Mouse (Mus musculus) layer of hippocampus, adult 11-12 months (tissue): ENCODE results near the gene Cdc42ep3.
A peak's percentile ranks its signal among the peaks of the same experiment; 100 is the strongest.

Experiments used
- DNase-seq: peaks from one replicate; pipeline ENCODE4 v3.0.0; 2022; ENCODE audit warnings: low spot score

The Cdc42ep3 gene

DNA sequence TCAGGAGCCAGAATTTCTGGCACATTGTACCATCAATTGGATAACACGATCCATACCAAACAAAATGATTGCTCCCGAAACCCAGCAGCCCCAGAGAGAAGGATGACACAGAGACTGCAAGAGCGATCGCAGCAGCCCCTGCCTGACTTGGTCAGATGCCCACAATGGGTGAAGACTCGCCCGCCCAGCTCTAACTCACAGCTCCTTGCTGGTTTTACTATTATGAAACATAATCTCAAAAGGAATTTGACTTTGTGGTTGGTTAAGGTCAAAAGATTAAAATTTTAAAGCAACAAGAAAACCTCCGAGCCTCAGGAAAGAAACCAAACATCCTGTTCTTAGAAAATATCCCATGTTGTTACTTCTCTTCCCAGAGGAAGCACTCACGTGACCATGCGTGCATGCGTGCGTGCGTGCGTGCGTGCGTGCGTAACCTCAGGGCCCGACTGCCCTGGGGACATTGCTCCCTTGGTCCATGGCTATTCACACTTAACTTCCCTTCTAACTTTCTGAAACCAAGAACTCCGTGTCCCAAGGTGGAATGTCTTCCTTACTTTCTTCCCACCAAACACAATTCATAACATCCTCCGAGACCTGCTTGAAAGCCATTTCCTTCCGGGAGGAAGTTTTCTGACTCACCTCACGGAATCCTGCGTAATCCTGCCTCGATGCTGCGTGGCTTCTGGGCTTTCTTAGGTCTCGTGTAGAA is 9.7 kb downstream of the Cdc42ep3 start:
- DNase-seq, result no peak

DNA sequence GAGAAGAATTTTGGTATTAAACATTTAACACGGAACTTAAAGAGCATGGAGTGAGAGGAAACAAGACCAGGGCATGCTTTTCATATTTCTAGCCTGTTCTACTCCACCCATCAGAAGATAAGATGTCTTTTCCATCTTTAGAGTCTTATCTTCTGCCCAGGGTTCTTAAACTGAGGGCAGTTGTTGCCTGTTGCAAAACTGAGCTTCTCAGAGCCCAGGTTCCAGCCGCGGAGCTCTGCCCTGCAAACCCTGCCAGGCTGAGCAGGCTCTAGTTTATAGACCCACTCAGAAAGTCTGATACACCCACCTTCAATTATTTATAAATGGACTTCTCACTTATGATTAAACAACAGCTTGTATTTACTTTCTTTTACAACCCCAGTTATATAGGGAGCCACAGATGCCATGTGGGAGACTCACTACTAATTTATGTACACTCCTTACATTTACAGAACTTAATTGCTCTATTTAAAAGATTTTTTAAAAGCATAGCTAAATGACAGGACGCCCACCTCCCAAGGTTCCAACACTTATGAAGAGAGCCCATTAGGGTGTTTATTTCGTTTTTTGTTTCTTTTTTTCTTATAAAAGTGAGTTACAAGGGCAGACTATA is 11.5 kb downstream of the Cdc42ep3 start:
- DNase-seq, result no peak

DNA sequence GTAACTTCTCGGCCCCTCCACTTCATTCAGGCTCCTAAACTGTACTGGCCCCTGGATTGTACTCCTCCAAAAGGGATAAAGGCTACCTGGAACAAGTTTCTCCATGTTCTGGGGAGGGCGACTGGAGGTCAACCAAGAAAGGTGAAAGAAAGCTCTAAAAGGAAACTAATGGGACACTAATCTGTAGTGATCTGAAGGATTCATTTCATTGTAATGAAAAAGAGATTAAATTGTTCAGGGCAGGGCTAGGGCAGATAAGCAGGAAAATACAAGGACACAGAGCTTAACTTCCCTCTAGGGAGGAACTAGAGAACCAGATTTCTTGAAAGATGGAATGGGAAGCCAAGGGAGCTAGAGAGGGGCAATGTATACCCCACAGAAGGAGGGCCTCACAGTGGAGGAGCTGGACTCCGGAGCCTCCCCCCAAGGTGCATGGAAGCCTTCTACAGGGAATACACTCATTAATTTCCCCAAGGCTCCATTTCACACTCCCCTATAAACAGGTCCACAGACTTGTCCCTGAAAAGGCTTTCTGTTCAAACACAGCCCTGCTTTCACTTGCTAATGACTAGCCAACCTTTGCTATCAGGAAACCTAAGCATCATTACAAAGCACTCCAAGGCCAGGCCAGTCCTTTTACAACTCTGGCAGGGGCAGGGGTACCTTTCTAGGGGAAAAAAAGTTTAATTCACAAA is 12.1 kb downstream of the Cdc42ep3 start:
- DNase-seq, result no peak

DNA sequence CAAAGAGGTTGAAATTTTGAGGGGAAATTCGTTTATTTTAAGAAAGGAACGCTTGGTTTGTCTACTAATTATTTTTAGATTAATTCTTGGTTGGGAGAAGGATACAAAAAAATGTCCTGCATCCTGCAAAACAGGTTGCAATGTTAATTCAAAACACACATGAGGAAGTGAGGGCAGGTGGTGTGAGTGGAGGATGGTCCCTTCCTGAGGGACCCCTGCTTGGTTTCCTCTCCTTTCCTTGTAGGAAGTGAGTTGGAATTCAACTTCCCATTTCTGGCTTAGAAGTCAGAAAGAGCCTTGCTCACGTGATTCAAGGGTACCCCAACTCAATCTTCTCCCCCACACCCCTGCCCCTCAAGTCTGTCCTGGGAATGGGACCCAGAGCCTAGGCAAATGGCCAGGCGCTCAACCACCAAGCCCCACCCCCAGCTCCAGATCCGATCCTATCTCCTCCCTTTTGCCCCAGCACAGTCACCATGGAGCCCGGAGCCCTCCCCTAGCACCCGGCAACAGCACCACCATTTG is 12.9 kb downstream of the Cdc42ep3 start:
- DNase-seq, result no peak

DNA sequence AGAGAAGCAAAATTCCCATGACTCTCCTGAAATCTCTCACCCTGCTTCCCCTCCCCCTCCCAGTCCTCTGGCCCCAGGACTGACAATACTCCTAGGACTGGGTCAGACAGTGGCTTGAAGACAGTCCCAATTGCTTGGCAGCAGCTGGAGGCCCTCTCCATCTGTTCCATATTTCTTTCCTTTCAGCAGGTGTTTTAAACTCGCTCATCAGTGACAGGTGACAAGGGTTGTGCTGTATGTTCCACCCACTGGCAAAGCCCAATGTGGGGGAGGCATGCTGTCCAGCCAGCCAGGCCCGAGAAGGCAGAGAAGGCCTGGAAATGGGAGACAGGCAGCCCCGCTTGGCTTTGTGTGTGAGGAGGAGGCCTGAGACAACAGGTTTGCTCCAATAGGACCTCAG is 17.4 kb downstream of the Cdc42ep3 start:
- DNase-seq, result no peak

DNA sequence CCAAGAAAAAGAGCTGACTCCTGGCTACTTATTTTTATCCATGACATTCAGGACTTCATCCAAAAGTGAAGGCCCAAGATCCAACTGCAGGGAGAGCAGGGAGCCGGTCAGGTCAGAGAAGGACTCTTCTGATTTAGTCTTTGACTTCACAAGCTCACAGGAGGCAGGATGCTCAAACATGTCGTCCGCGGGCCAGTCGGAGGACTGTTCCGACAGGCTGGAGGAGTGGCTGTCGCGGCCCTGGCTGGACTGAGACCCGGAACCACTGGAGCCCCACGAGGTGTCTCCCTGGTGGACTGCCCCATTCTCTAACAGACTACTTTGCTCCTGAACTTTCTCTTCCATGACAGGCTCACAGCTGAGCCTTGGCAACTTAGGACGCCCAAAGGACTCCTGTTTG is 20.2 kb downstream of the Cdc42ep3 start:
- no peak for DNase-seq

DNA sequence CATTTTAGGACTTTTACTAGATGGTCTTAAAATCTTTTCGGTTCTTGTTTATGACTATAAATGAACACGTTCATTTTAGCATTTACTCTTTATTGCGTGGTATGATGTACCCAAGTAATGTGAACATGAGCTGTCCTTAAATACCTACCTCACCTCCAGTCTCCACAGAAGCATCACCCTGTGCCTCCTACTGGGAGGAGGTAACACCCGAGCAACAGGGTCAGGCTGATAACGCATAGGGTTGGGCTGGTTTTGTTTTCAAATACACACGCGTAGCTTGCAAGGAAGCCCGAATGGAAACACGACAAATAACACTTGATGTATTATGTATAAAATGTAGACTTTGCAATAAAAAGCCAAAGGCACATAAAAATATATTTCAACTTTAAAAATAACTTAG is 21.2 kb downstream of the Cdc42ep3 start:
- DNase-seq, result no peak

DNA sequence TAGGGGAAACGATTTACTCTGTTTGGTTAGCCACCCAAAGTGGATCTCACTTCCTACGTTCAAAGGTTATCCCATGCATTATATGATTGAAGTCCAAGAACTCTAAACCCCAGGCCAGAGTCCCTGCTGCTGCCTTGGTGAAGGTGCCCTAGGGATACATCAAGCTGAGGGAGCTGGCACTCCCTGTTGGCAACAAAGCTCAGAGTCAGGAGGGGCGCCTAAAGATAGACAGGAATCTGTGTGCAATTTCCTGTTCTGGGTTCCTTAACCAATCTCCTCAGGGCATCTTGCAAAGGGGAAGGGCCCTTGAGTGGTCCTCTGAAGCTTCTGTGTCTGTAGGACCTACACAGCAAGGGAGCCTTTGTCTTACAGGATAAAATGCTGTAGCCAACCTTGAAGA is 22.0 kb downstream of the Cdc42ep3 start:
- DNase-seq, result no peak

DNA sequence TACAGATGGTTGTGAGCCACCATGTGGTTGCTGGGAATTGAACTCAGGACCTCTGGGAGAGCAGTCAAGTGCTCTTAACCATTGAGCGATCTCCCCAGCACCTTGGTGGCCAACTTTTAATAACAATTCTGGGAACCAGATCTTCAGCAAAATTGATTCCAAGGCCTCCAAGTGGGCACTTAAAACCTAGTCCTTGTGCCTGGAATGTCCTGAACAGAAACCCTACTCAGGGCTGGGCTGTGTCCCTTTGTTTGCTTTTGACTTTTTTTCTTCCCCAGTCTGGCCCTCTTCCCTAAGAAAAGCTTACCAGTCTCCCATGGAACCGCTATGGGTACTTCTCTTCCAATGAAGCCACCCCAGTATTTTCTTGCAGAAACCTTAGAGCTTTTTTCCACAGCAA is 24.5 kb downstream of the Cdc42ep3 start:
- DNase-seq, result no peak

DNA sequence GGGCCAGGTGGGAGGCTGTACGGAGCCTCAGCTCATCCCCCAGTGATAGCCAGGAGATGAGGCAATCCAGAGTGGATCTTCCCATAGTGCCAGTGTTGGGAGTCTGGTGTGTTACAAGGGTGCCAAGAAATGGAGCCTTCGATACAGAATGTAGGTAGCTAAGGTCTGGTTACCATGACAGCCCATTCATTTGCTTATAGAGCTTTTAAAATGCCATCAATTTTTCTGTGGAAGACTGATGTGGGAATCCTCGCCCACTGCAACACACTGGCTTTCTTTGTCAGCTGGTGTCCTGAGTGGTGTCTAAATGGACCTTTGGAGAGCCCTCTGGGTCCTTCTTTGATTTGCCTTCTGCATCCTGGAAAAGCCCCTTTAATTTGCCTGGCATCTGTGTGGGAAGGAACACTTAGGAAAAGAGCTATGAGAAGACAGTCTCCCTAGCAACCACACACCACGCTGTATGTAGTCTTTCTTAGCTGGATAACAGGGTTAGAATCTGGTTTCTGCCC is 28.0 kb downstream of the Cdc42ep3 start:
- peak; percentile 39 for DNase-seq

DNA sequence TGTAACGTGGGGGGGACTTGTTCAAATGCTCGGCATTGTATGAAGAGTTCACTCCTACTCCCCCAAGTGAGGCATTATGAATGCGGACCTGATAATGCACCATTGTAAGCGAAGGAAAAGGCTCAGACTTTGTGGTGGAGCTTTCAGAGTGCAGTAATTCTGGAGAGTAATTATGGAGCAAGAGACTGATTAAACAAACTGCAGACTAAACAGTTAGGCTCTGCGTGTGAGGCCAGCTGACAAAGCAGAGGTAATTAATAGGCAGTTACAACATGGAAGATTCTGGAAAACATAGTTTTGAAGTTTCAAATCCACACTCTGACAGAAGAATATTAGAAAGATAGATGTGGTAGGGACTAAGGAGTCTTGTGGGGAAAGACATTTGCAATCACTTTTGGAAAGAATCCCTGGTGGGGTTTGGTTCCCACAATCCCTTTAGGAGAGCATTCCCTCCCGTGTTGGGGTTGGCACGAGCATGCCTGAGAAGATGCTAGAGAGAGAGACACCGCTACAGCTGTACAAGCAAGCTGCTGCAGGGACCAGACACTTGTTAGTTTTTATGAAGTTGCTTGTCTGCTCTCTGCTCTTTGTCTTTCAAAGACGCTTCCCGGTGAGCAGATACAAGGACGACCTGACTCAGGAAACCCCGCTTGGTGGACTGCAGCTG is 37.7 kb downstream of the Cdc42ep3 start:
- DNase-seq, result no peak

DNA sequence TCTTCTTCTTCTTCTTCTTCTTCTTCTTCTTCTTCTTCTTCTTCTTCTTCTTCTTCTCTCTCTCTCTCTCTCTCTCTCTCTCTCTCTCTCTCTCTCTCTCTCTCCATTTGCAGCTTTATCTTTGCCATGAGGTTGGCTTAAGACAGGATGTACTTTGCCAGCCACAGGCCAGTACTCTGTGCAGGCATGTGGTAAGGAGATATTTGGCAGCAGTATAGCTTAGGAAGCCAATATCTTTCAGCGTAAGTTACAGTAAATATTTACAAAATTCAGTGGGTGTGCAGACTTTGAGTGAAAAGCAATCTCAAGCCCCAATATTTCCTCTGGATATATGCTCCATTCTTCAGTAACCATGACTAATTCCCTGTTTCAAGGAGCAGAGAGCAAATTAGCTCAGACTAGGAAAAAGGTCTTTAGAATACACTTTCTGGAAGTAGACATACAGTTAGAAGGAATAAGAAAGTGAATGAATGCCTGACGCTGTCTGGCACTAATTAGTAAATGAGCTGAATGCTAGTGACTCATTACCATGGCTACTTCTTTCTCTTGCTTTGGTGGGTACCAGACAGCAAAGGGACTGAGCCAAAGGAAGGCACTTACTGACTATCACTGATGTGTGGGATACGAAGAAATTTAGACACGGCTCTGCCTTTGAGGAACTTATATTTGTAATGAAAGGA is 39.3 kb downstream of the Cdc42ep3 start:
- DNase-seq, result no peak

DNA sequence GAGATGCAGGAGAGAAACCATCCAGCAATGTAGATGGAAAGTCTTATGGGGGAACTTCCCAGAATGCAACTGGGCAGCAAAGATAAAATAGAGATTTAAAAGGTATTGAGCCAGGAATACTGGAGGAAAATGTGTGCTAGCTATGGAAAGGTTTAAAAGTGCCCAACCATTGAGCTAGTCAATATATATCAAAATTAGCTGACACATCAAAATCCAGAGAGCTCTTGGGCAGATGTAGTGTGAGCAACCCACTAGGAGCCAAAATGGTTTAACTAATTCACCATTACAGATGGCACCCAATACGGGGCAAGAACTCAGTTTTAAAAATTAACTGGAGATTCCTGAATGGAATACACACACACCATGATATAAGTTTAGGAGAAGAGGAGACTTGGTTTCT is 44.4 kb downstream of the Cdc42ep3 start:
- DNase-seq, result no peak

DNA sequence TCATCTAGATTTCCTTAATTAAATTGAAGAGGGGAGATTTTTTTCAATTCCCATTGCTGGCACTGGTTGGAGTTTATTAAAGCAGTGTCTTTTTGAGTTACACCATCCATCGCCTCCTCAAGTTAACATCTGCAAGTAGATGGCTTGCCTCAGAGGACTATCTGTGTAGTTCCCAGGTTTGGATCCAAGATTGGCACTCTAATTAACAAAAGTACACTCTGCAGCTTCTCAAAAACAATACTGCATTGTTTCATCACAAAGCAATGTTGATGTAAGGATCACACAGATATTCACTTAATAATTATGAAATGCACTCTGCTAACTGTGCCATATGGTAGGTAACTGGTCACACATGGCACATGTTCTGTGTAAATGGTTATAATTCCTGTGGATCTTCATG is 45.4 kb downstream of the Cdc42ep3 start:
- no peak for DNase-seq

DNA sequence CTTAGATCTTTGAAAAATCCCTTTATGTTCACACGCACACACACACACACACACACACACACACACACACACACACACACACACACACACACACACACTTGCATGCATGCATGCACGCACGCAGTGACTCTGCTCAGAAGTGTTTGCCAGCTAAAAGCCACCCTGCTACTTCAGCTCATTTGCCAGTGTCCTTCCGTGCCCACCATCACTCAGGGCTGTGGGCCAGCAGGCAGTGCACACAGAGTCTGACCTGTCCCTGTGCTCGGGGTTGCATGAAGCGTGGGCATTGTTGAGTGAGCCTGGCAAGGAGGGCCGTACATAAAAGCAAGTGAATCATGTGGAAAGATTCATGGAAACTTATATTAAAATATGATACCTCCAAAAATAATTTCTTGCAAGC is 49.2 kb downstream of the Cdc42ep3 start:
- no peak for DNase-seq

DNA sequence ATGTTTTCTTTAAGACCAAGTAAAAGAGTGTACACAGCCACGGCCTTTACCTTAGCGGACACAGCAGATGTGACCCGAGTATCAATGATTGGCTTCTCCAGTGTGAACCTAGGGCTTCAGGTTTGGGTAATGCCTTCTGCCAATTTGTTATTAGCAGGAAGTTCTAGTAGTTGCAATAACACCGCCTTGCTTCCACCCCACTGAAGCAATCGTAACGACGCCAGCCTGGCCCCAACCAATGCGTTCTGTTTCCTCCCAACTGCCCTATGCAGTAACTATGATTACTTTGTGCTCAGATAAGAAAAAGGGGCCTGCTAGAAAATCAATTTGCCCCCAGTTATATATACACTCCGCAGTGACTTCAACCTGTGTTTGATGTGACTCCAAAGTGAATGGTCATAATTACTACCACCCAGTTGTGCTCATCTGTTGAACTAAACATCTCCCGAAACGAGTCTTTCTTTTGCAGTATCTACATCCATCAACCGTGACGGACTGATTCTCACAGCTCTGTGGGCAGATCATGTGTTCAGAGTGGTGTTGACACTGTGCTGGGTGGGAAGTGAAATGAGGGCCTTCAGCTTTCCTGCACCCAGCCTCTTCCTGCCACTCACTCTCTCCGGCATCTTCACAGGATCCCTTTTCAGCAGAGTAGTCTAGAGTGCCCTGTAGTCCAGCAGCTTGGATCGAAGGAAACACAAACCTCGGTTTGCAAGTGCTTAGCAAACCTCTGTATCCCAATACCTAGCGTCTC is 51.0 kb downstream of the Cdc42ep3 start:
- no peak for DNase-seq

DNA sequence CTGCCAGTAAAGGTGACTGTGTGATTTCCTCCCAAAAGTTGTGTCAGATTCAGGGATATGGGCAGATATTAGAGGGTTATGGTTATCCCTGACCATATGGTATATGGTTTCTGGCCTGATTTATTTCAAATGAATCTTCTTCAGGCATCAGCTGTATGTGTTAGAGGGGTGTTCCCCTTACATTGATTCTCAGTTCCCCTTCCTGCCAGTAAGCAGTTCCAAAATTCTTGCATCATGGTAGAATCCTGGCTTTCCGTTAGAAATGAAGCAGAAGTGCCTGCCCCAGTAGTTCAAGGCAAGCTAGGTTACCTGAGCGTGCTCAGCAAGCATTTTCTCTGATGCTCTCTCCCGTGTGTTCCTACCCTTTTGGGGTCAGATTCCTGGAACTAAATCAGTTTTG is 51.7 kb downstream of the Cdc42ep3 start:
- DNase-seq, result no peak

DNA sequence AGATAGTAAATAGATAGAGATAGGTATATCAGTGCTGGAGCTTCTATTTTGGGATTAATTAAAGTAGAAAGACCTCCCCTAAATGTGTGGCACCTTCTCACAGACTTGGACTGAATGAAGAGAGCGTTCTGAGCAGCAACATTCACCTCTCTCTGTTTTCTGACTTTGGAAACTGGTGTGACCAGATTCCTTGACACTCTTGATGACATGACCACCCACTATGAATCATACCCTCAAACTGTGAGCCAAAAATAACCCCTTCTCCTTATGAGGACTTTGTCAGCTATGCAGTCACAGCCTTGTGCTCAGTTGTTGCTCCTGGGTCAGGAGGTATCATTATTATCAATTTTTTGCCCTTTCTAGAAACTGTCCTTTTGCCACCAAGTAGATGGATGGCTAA is 55.0 kb downstream of the Cdc42ep3 start:
- DNase-seq, result no peak

DNA sequence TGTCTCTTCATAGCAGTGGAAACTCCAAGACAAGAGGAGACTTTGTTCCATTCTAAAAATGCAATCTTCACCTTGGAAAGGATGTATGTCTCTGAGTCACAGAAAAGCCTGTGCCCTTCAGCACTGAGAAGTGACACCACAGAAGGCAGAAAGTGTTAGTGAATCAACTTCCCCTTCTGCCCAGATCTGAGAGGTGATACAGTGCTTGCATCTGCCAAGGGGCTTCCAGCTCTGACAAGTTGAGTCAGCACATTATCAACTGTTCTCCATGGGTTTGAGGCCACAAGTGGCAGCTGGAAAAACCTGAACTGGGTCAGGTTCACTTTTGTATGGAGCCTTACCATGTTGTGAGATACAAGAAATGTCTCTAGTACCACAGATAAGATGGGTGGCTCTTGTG is 55.9 kb downstream of the Cdc42ep3 start:
- DNase-seq, result no peak

DNA sequence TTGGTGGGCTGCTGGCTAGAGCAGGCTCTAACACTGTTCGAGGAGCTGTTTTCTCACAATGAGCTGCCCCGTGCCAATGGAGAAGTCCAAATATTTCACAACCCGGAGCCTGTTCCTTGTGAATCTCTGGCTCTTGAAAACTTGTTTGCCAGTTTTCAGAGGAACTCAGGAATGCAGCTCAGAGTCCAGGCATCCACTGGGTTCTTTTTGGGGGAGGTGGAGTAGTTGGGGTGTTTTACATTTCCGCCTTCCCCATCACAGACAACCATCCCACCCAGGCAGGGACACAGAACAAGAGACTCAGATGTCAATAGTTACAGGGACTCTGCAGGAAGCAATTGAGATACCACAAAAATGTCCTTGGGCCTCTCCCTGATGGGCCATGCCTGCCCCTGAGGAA is 59.0 kb downstream of the Cdc42ep3 start:
- no peak for DNase-seq

DNA sequence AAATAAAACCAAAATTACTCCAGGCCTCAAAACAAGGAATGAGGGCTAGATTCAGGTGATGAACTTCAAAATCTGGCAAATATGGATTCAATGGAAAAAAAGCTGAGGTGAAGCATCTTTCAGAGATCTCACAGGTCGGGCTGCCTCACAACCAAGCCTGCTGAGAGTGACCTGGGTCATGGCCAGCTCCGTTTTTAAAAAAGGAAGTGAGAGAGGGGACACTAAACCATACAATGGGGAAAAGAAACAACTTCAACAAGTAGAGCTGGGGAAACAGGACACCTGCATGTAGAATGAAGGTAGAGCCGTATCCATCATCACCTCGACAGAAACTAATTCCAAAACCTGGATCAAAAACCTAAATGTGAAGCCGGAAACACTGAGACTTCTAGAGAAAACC is 63.2 kb downstream of the Cdc42ep3 start:
- DNase-seq, result no peak
